12 mouse cellular contexts compared by ENCODE assay signal in genomic region chr8:110917415-110917814, GRCm38 (mm10). TPM values are rescaled to one million over a fixed set of nuclear protein-coding genes. Genes with fewer than 3 reads are reported as not detected.
DNase-seq lines count a peak whose midpoint lies in the region; ATAC-seq and TF ChIP-seq lines count a peak whose summit lies in the region.
"Had no signal": no experiment of that assay in that cellular context is flagged by ENCODE, and none has a peak within 500 bp of the region (broad histone marks: within the 10 kb centered on the region; RNA-seq: fewer than 3 reads in every experiment).

No protein-coding gene starts in this region.

- H3K36me3 ChIP-seq in midbrain, postnatal 0 days (ENCODE audit: insufficient read depth, low read length): no peaks in the 10 kb centered on the region
- peaks cover 6% of the 10 kb centered on the region; the same call in 1 of the 2 replicates for H3K36me3 ChIP-seq in midbrain, embryonic 10.5 days
- H3K36me3 ChIP-seq: hindbrain, embryonic 12.5 days had no signal

- H3K4me2 ChIP-seq in midbrain, postnatal 0 days (ENCODE audit: low read depth, low read length, poor library complexity, severe bottlenecking): no peak overlapping the region
- H3K4me2 ChIP-seq: hindbrain, embryonic 12.5 days; liver, embryonic 13.5 days had no signal

- peak; percentile 52 for DNase-seq in midbrain, postnatal 0 days (ENCODE audit: low spot score)
- DNase-seq in midbrain, embryonic 10.5 days (ENCODE audit: low spot score): no peak
- DNase-seq in NIH3T3 (ENCODE audit: low read depth): peak; percentile 97
- peak; percentile 22 for DNase-seq in brain, embryonic 14.5 days (ENCODE audit: low read depth)
- peak; percentile 17 for DNase-seq in retina, embryonic 14.5 days (ENCODE audit: low spot score)
- no peak for DNase-seq in layer of hippocampus, adult 9-10 months (ENCODE audit: low spot score)
- DNase-seq in right cerebral cortex, postnatal 25 days: no peak
- DNase-seq: layer of hippocampus, adult 9-11 months; liver, embryonic 13.5 days; thymus, postnatal 14 days had no signal

- ATAC-seq in midbrain, postnatal 0 days (ENCODE audit: low FRiP score): no peak

- H3K27me3 ChIP-seq in midbrain, postnatal 0 days (ENCODE audit: insufficient read depth, low read length): no peaks in the 10 kb centered on the region
- H3K27me3 ChIP-seq in midbrain, embryonic 10.5 days (ENCODE audit: low read depth, poor library complexity, severe bottlenecking): no peaks in the 10 kb centered on the region
- H3K27me3 ChIP-seq: hindbrain, embryonic 12.5 days; liver, embryonic 13.5 days had no signal

- no peaks in the 10 kb centered on the region for H3K9me3 ChIP-seq in midbrain, postnatal 0 days (ENCODE audit: low read length)
- H3K9me3 ChIP-seq in midbrain, embryonic 10.5 days (replicated peaks): no peaks in the 10 kb centered on the region
- H3K9me3 ChIP-seq: forebrain, embryonic 10.5 days; hindbrain, embryonic 12.5 days; liver, embryonic 13.5 days had no signal

- 53% methylated on average over 2 of the region's 2 CpGs for WGBS in midbrain, postnatal 0 days
- WGBS in midbrain, embryonic 10.5 days: 81% methylated on average over 2 of the region's 2 CpGs

- TF ChIP-seq CTCF in midbrain, postnatal 0 days (IDR thresholded peaks at IDR 0.05): no peak
- no peak for TF ChIP-seq CTCF in brain, embryonic 14.5 days (IDR thresholded peaks at IDR 0.05; ENCODE audit: borderline replicate concordance, extremely low read depth, insufficient read depth, insufficient read length)

- H3K4me1 ChIP-seq in midbrain, postnatal 0 days (ENCODE audit: insufficient read depth, low read length): peaks cover 13% of the 10 kb centered on the region
- H3K4me1 ChIP-seq in midbrain, embryonic 10.5 days: peaks cover 28% of the 10 kb centered on the region

- no peak overlapping the region for H3K4me3 ChIP-seq in midbrain, postnatal 0 days (ENCODE audit: low read depth, low read length)
- no peak overlapping the region for H3K4me3 ChIP-seq in midbrain, embryonic 10.5 days
- H3K4me3 ChIP-seq: forebrain, embryonic 10.5 days; hindbrain, embryonic 12.5 days; liver, embryonic 13.5 days had no signal

- no peak for TF ChIP-seq POLR2A in brain, embryonic 14.5 days (IDR thresholded peaks at IDR 0.05; ENCODE audit: borderline replicate concordance, extremely low read depth, insufficient read depth, insufficient read length, poor library complexity, severe bottlenecking)

- H3K9ac ChIP-seq in midbrain, postnatal 0 days (replicated peaks; ENCODE audit: low read length, poor library complexity, severe bottlenecking): no peak overlapping the region
- H3K9ac ChIP-seq: hindbrain, embryonic 12.5 days; liver, embryonic 13.5 days had no signal

- H3K27ac ChIP-seq in midbrain, postnatal 0 days (ENCODE audit: low read depth, low read length): no peak overlapping the region
- H3K27ac ChIP-seq in midbrain, embryonic 10.5 days (replicated peaks): no peak overlapping the region
- H3K27ac ChIP-seq: forebrain, embryonic 10.5 days; hindbrain, embryonic 12.5 days; liver, embryonic 13.5 days had no signal

RNA-seq across cellular contexts. Expression of gene St3gal2, which starts 2.3 kb away (rescaled TPM):
- total RNA-seq in midbrain, postnatal 0 days (2014; rRNA removed): 39.7 and 45.7 TPM in 2 replicates
- polyA plus RNA-seq in midbrain, postnatal 0 days (2015; fragmentation: Nextera tagmentation; extraction: Ambion mirVana): 20.4 and 21.3 TPM in 2 replicates
- polyA plus RNA-seq in midbrain, embryonic 10.5 days (2016; fragmentation: Nextera tagmentation; extraction: Ambion mirVana): 24.3 and 25.4 TPM in 2 replicates
- 30.1 and 39.7 TPM in 2 replicates for polyA plus RNA-seq in brain, embryonic 14.5 days (2012; rRNA removed)

RNA-seq across cellular contexts. Expression of gene Fuk, which starts 15.1 kb away (rescaled TPM):
- total RNA-seq in midbrain, postnatal 0 days (2014; rRNA removed): 11.8 and 15.5 TPM in 2 replicates
- 3.5 and 4.4 TPM in 2 replicates for polyA plus RNA-seq in midbrain, postnatal 0 days (2015; fragmentation: Nextera tagmentation; extraction: Ambion mirVana)
- 12.2 and 12.7 TPM in 2 replicates for polyA plus RNA-seq in midbrain, embryonic 10.5 days (2016; fragmentation: Nextera tagmentation; extraction: Ambion mirVana)
- 12.4 and 15.8 TPM in 2 replicates for polyA plus RNA-seq in brain, embryonic 14.5 days (2012; rRNA removed)

Comparison
In these comparisons a context has a peak if more than half of its experiments do, and no peak if none do; other contexts are left out.
1. DNase-seq: peak in midbrain, postnatal 0 days (single experiment), NIH3T3 (single experiment), brain, embryonic 14.5 days (single experiment) and retina, embryonic 14.5 days (single experiment); none in midbrain, embryonic 10.5 days (single experiment), layer of hippocampus, adult 9-10 months (single experiment) and right cerebral cortex, postnatal 25 days (single experiment).